Mouse (Mus musculus): ENCODE results near the gene Lair1.
"Not testable (repeated sequence)": the region's sequence is repeated elsewhere in the genome, so short reads cannot be mapped to it uniquely, and the experiment has no call there.

The Lair1 gene

GRCm38 (mm10) chr7:4003996-4004395 lies 59.0 kb downstream of the Lair1 start:
- not testable (repeated sequence) for DNase-seq (ENCODE audit: low spot score in 2 of 2)

- DNase-seq (ENCODE audit: low spot score in 2 of 2), result no peak
These were observed 101.0 kb downstream of the Lair1 start for GRCm38 (mm10) chr7:3962017-3962416.

GRCm38 (mm10) chr7:3957387-3957786 lies 105.6 kb downstream of the Lair1 start:
- DNase-seq (ENCODE audit: low spot score in 2 of 2), result no peak

Measured in spleen, postnatal 4 days (tissue).